Mouse (Mus musculus): ENCODE data around the gene Xdh. TPM values are rescaled to one million over a fixed set of nuclear protein-coding genes. Genes with fewer than 3 reads are reported as not detected.
A peak's percentile ranks its signal among the peaks of the same experiment; 100 is the strongest.

Xdh gene
- total and polyA plus RNA-seq, 2 experiments = 71.1 to 115 TPM

DNA sequence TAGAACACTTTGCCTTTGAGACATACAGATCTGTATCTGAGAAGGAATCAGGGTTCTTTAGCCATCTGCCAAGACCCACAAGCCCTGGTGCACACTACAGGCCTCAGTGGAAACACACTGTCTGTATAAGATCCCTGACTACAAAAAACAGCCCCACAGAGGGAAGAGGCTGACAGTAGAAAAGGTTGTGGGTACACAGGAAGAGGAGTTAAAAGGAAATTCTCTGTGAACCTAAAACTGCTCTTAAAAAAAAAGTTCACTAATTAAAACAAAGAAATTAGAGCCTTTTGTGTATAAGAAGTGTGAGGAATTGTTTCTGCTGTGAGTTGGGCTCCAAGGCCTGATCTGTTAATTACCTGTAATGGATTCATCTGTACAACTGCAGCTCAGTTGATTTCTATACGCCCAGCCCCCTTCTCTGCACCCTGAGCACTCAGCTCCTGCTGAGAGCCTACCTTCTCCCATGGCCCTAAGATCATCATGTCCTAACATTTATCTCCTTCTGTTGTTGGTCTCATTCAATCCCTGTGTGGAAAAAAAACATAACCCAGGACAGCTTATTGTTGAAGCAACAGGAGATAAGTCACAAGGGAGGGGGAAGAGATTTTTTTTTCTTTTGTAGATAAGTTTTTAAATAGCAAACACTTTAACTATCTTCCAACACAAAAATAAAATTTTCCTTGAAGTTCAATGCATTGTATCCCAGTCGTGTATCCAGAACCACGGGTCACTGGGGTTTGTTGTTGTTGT, 110.7 kb downstream of the Xdh start:
- DNase-seq (ENCODE audit: extremely low read depth, low read depth, low spot score) = peak; percentile 19
- Histone ChIP-seq H3K4me3 (ENCODE audit: insufficient read depth, low read depth, low read length) (no peak overlapping the region), H3K27me3 (ENCODE audit: control insufficient read depth, insufficient read depth, low read length) (no peaks in the 10 kb centered on the region), H3K27ac (replicated peaks; ENCODE audit: insufficient read depth, low read depth, low read length) (peak overlapping the region; percentile 75), H3K4me1 (ENCODE audit: control insufficient read depth, insufficient read depth, low read length) (peaks cover 6% of the 10 kb centered on the region; the same call in 1 of the 2 replicates), H3K79me2 (ENCODE audit: control insufficient read depth, insufficient read depth, low read length) (no peaks in the 10 kb centered on the region), H3K36me3 (ENCODE audit: control insufficient read depth, insufficient read depth, low read length) (no peaks in the 10 kb centered on the region), H3K9ac (ENCODE audit: low read depth, low read length) (no peak overlapping the region)
- WGBS = 59% methylated on average over 3 of the region's 3 CpGs
- TF ChIP-seq CTCF (IDR thresholded peaks at IDR 0.05; ENCODE audit: low read depth, low read length) = no peak
- TF ChIP-seq POLR2A (IDR thresholded peaks at IDR 0.05; ENCODE audit: extremely low read depth, insufficient read depth, low read length) = no peak

DNA sequence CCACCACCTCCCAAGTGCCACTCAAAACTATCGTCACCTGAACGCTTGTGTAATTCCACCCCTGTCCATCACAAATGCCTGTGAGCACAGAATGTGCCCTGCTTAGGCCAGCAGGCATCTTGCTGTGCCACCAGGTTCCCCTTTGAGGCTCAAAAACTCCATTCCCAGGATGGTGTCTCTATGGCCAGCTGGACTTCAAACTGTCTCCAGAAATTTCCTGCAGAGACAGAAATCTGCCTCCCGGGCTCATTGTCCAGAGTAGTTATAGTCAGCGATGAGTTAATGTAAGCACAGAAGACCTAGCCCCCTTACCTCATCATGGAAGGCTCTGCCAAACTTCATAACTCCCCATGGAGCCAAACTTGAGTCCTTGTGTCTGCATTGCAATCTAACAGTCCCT, 112.8 kb downstream of the Xdh start:
- Histone ChIP-seq H3K4me3 (ENCODE audit: insufficient read depth, low read depth, low read length) (no peak overlapping the region), H3K4me1 (ENCODE audit: control insufficient read depth, insufficient read depth, low read length) (peaks cover 4% of the 10 kb centered on the region; the same call in 1 of the 2 replicates), H3K36me3 (ENCODE audit: control insufficient read depth, insufficient read depth, low read length) (no peaks in the 10 kb centered on the region), H3K79me2 (ENCODE audit: control insufficient read depth, insufficient read depth, low read length) (no peaks in the 10 kb centered on the region), H3K9ac (ENCODE audit: low read depth, low read length) (no peak overlapping the region), H3K27ac (replicated peaks; ENCODE audit: insufficient read depth, low read depth, low read length) (peak overlapping the region; percentile 59), H3K27me3 (ENCODE audit: control insufficient read depth, insufficient read depth, low read length) (no peaks in the 10 kb centered on the region)
- no peak for DNase-seq (ENCODE audit: extremely low read depth, low read depth, low spot score)
- 86% methylated on average over 4 of the region's 4 CpGs for WGBS
- TF ChIP-seq POLR2A (IDR thresholded peaks at IDR 0.05; ENCODE audit: extremely low read depth, insufficient read depth, low read length) (no peak), CTCF (IDR thresholded peaks at IDR 0.05; ENCODE audit: low read depth, low read length) (no peak)

DNA sequence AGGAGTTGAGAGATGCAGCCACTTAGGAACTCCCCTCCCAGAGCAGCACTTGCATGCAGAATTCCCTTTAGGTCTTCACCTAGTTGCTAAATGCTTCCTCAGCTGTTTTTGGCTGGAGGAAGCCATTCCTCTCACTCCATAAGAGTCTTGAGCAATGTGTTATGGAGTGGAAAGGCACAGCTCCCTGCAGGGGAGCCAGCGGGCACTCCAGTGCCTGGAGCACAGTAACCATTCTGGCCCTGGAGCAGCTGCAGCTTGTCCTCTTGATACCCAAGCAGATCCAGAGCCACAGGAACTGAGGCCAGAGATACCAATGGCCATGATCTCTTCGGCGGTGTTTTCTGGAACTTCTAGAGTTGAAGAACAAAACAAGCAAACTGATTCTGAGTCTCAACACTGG, 113.4 kb downstream of the Xdh start:
- no peak overlapping the region for H3K4me3 ChIP-seq (ENCODE audit: insufficient read depth, low read depth, low read length)
- WGBS = 76% methylated on average over 3 of the region's 3 CpGs
- peaks cover 4% of the 10 kb centered on the region; the same call in 1 of the 2 replicates for H3K4me1 ChIP-seq (ENCODE audit: control insufficient read depth, insufficient read depth, low read length)

More for the DNA sequence above, 113.4 kb downstream of the Xdh start:
- TF ChIP-seq CTCF (IDR thresholded peaks at IDR 0.05; ENCODE audit: low read depth, low read length) = no peak
- no peak for TF ChIP-seq POLR2A (IDR thresholded peaks at IDR 0.05; ENCODE audit: extremely low read depth, insufficient read depth, low read length)
- H3K9ac ChIP-seq (ENCODE audit: low read depth, low read length) = no peak overlapping the region
- no peaks in the 10 kb centered on the region for H3K27me3 ChIP-seq (ENCODE audit: control insufficient read depth, insufficient read depth, low read length)
- no peaks in the 10 kb centered on the region for H3K36me3 ChIP-seq (ENCODE audit: control insufficient read depth, insufficient read depth, low read length)
- no peaks in the 10 kb centered on the region for H3K79me2 ChIP-seq (ENCODE audit: control insufficient read depth, insufficient read depth, low read length)
- peak overlapping the region; percentile 15 for H3K27ac ChIP-seq (replicated peaks; ENCODE audit: insufficient read depth, low read depth, low read length)
- DNase-seq (ENCODE audit: extremely low read depth, low read depth, low spot score) = no peak

Other genes starting within 250 kb of the Xdh start
- gene Galnt14, start 239.7 kb downstream of the Xdh start, total RNA-seq (2014; rRNA removed) = 0.18 and 0.27 TPM in 2 replicates
- 0.32 and 0.44 TPM in 2 replicates for gene Galnt14, start 239.7 kb downstream of the Xdh start, polyA plus RNA-seq (2012; rRNA removed)
- 37.5 and 40.6 TPM in 2 replicates for gene Ehd3, start 146.1 kb downstream of the Xdh start, total RNA-seq (2014; rRNA removed)
- 26.0 and 30.6 TPM in 2 replicates for gene Ehd3, start 146.1 kb downstream of the Xdh start, polyA plus RNA-seq (2012; rRNA removed)
- 1.8 and 4.0 TPM in 2 replicates for gene Srd5a2, start 97.7 kb upstream of the Xdh start, total RNA-seq (2014; rRNA removed)
- 0.60 and 1.6 TPM in 2 replicates for gene Srd5a2, start 97.7 kb upstream of the Xdh start, polyA plus RNA-seq (2012; rRNA removed)

Data from liver, adult 2 months (tissue).